Mouse (Mus musculus): ENCODE measurements at regions not wholly inside any gene's neighbourhood (a gene's known extent, or its start where the extent isn't known, plus 50 kb on each side); places are given as distances from the start of the nearest gene placed in this dataset.

- H3K27me3 ChIP-seq (ENCODE audit: control insufficient read depth, insufficient read depth, low read length) = no peaks in the 10 kb centered on the region
- no peaks in the 10 kb centered on the region for H3K9me3 ChIP-seq (ENCODE audit: control insufficient read depth, low read length)
- DNase-seq (ENCODE audit: low spot score) (no peak), ATAC-seq (ENCODE audit: low FRiP score, low TSS enrichment) (no peak)
- H3K36me3 ChIP-seq (ENCODE audit: control insufficient read depth, insufficient read depth, low read length) = no peaks in the 10 kb centered on the region
- TF ChIP-seq EP300 (optimal IDR thresholded peaks at IDR 0.05) (no peak), CTCF (IDR thresholded peaks at IDR 0.05; ENCODE audit: low read depth) (no peak)
- no peaks in the 10 kb centered on the region for H3K4me1 ChIP-seq (replicated peaks; ENCODE audit: control insufficient read depth, insufficient read depth)
- no peak overlapping the region for H3K4me2 ChIP-seq (replicated peaks; ENCODE audit: low read depth)
- no peak overlapping the region for H3K9ac ChIP-seq (ENCODE audit: low read length)
- H3K27ac ChIP-seq (replicated peaks) = no peak overlapping the region
- H3K4me3 ChIP-seq (ENCODE audit: low read depth, low read length) = no peak overlapping the region
- WGBS = 43% methylated on average over 8 of the region's 8 CpGs
Measured at GRCm38 (mm10) chr4:56421575-56421974, 318.3 kb upstream of the Gm26657 start.

- no peaks in the 10 kb centered on the region for H3K36me3 ChIP-seq (ENCODE audit: control insufficient read depth, insufficient read depth, low read length)
- no peaks in the 10 kb centered on the region for H3K9me3 ChIP-seq (ENCODE audit: control insufficient read depth, low read length)
- H3K9ac ChIP-seq (ENCODE audit: low read length) = no peak overlapping the region
- no peak for ATAC-seq (ENCODE audit: low FRiP score, low TSS enrichment)
- no peak overlapping the region for H3K27ac ChIP-seq (replicated peaks)
- H3K4me3 ChIP-seq (ENCODE audit: low read depth, low read length) = no peak overlapping the region
- H3K4me1 ChIP-seq (replicated peaks; ENCODE audit: control insufficient read depth, insufficient read depth) = no peaks in the 10 kb centered on the region
- DNase-seq (ENCODE audit: low spot score) = no peak
- TF ChIP-seq EP300 (optimal IDR thresholded peaks at IDR 0.05) (no peak), CTCF (IDR thresholded peaks at IDR 0.05; ENCODE audit: low read depth) (no peak)
- no peak overlapping the region for H3K4me2 ChIP-seq (replicated peaks; ENCODE audit: low read depth)
- WGBS = 66% methylated on average over 5 of the region's 5 CpGs
- H3K27me3 ChIP-seq (ENCODE audit: control insufficient read depth, insufficient read depth, low read length) = no peaks in the 10 kb centered on the region
Measured at GRCm38 (mm10) chr4:56419122-56419913, 320.6 kb upstream of the Gm26657 start.

GRCm38 (mm10) chr4:56411024-56411636, 328.7 kb upstream of the Gm26657 start:
- H3K4me2 ChIP-seq (replicated peaks; ENCODE audit: low read depth) = no peak overlapping the region
- no peak overlapping the region for H3K9ac ChIP-seq (ENCODE audit: low read length)
- TF ChIP-seq EP300 (optimal IDR thresholded peaks at IDR 0.05) = no peak
- no peak for TF ChIP-seq CTCF (IDR thresholded peaks at IDR 0.05; ENCODE audit: low read depth)
- 16% methylated on average over 1 of the region's 1 CpGs for WGBS
- no peaks in the 10 kb centered on the region for H3K27me3 ChIP-seq (ENCODE audit: control insufficient read depth, insufficient read depth, low read length)
- no peak overlapping the region for H3K27ac ChIP-seq (replicated peaks)
- no peaks in the 10 kb centered on the region for H3K9me3 ChIP-seq (ENCODE audit: control insufficient read depth, low read length)
- DNase-seq (ENCODE audit: low spot score) (no peak), ATAC-seq (ENCODE audit: low FRiP score, low TSS enrichment) (no peak)
- no peaks in the 10 kb centered on the region for H3K36me3 ChIP-seq (ENCODE audit: control insufficient read depth, insufficient read depth, low read length)
- no peaks in the 10 kb centered on the region for H3K4me1 ChIP-seq (replicated peaks; ENCODE audit: control insufficient read depth, insufficient read depth)
- H3K4me3 ChIP-seq (ENCODE audit: low read depth, low read length) = no peak overlapping the region

- ATAC-seq (ENCODE audit: low FRiP score, low TSS enrichment) = peak; percentile 26; the same call in 1 of the 2 replicates
- Histone ChIP-seq H3K9me3 (ENCODE audit: control insufficient read depth, low read length) (no peaks in the 10 kb centered on the region), H3K27ac (replicated peaks) (no peak overlapping the region)
Measured at GRCm38 (mm10) chr4:56393793-56394192, 346.1 kb upstream of the Gm26657 start.

GRCm38 (mm10) chr4:56387051-56387450, 352.8 kb upstream of the Gm26657 start:
- Histone ChIP-seq H3K4me3 (ENCODE audit: low read depth, low read length) (no peak overlapping the region), H3K27ac (replicated peaks) (no peak overlapping the region), H3K9me3 (ENCODE audit: control insufficient read depth, low read length) (no peaks in the 10 kb centered on the region), H3K9ac (ENCODE audit: low read length) (no peak overlapping the region), H3K4me1 (replicated peaks; ENCODE audit: control insufficient read depth, insufficient read depth) (no peaks in the 10 kb centered on the region), H3K27me3 (ENCODE audit: control insufficient read depth, insufficient read depth, low read length) (no peaks in the 10 kb centered on the region), H3K36me3 (ENCODE audit: control insufficient read depth, insufficient read depth, low read length) (no peaks in the 10 kb centered on the region), H3K4me2 (replicated peaks; ENCODE audit: low read depth) (no peak overlapping the region)
- DNase-seq (ENCODE audit: low spot score) (no peak), ATAC-seq (ENCODE audit: low FRiP score, low TSS enrichment) (no peak)
- WGBS = 73% methylated on average over 3 of the region's 3 CpGs
- no peak for TF ChIP-seq CTCF (IDR thresholded peaks at IDR 0.05; ENCODE audit: low read depth)
- TF ChIP-seq EP300 (optimal IDR thresholded peaks at IDR 0.05) = no peak

More at GRCm38 (mm10) chr4:56393793-56394192, 346.1 kb upstream of the Gm26657 start:
- H3K36me3 ChIP-seq (ENCODE audit: control insufficient read depth, insufficient read depth, low read length) = no peaks in the 10 kb centered on the region
- no peak overlapping the region for H3K4me3 ChIP-seq (ENCODE audit: low read depth, low read length)
- H3K4me1 ChIP-seq (replicated peaks; ENCODE audit: control insufficient read depth, insufficient read depth) = no peaks in the 10 kb centered on the region
- no peaks in the 10 kb centered on the region for H3K27me3 ChIP-seq (ENCODE audit: control insufficient read depth, insufficient read depth, low read length)
- H3K4me2 ChIP-seq (replicated peaks; ENCODE audit: low read depth) = no peak overlapping the region
- DNase-seq (ENCODE audit: low spot score) = no peak
- no peak overlapping the region for H3K9ac ChIP-seq (ENCODE audit: low read length)
- TF ChIP-seq EP300 (optimal IDR thresholded peaks at IDR 0.05) (no peak), CTCF (IDR thresholded peaks at IDR 0.05; ENCODE audit: low read depth) (no peak)

- Histone ChIP-seq H3K4me1 (replicated peaks; ENCODE audit: control insufficient read depth, insufficient read depth) (no peaks in the 10 kb centered on the region), H3K36me3 (ENCODE audit: control insufficient read depth, insufficient read depth, low read length) (no peaks in the 10 kb centered on the region), H3K9me3 (ENCODE audit: control insufficient read depth, low read length) (no peaks in the 10 kb centered on the region), H3K4me2 (replicated peaks; ENCODE audit: low read depth) (no peak overlapping the region), H3K4me3 (ENCODE audit: low read depth, low read length) (no peak overlapping the region), H3K9ac (ENCODE audit: low read length) (no peak overlapping the region), H3K27me3 (ENCODE audit: control insufficient read depth, insufficient read depth, low read length) (no peaks in the 10 kb centered on the region), H3K27ac (replicated peaks) (0 out of 2 replicates have a peak overlapping the region, but pooled peaks have one; percentile 8)
- no peak for TF ChIP-seq EP300 (optimal IDR thresholded peaks at IDR 0.05)
- DNase-seq (ENCODE audit: low spot score) (no peak), ATAC-seq (ENCODE audit: low FRiP score, low TSS enrichment) (no peak)
- 58% methylated on average over 5 of the region's 5 CpGs for WGBS
Measured at GRCm38 (mm10) chr4:56375745-56376144, 364.1 kb upstream of the Gm26657 start.

Measured in stomach, postnatal 0 days (tissue).